Mouse (Mus musculus) gastrocnemius, postnatal 10 days (tissue): Measurements from ENCODE around the gene Fat3. TPM values are rescaled to one million over a fixed set of nuclear protein-coding genes. Genes with fewer than 3 reads are reported as not detected.

ENCODE experiments used
- DNase-seq: peaks from one replicate; pipeline ENCODE4 v3.0.0; 2021; ENCODE audit warnings: mixed read lengths
- total RNA-seq, 2 experiments: library from RNA; stranded (reverse); gene quantifications; 2 replicates each; pipeline ENCODE4 v1.2.3; 2021

Fat3 gene
- total RNA-seq, 2 experiments from 2014 or later: 2.5 to 4.5 TPM

GRCm38 (mm10) chr9:16024706-16025105, 476.4 kb downstream of the Fat3 start:
- DNase-seq: no peak

GRCm38 (mm10) chr9:16014115-16014514, 487.0 kb downstream of the Fat3 start:
- no peak for DNase-seq

GRCm38 (mm10) chr9:16011382-16011781, 489.7 kb downstream of the Fat3 start:
- no peak for DNase-seq

GRCm38 (mm10) chr9:16007516-16007915, 493.6 kb downstream of the Fat3 start:
- DNase-seq: no peak

- no peak for DNase-seq
These were observed 498.1 kb downstream of the Fat3 start for GRCm38 (mm10) chr9:16002991-16003390.

GRCm38 (mm10) chr9:15994762-15995161, 506.3 kb downstream of the Fat3 start:
- DNase-seq: no peak

- no peak for DNase-seq
These were observed 506.9 kb downstream of the Fat3 start for GRCm38 (mm10) chr9:15994177-15994576.

GRCm38 (mm10) chr9:15992158-15992846, 508.8 kb downstream of the Fat3 start:
- DNase-seq: no peak

GRCm38 (mm10) chr9:15978317-15978716, 522.8 kb downstream of the Fat3 start:
- no peak for DNase-seq

- DNase-seq: peak; percentile 32
These were observed 524.0 kb downstream of the Fat3 start for GRCm38 (mm10) chr9:15976959-15977663.

GRCm38 (mm10) chr9:15975999-15976398, 525.1 kb downstream of the Fat3 start:
- DNase-seq: no peak

- DNase-seq: no peak
These were observed 528.9 kb downstream of the Fat3 start for GRCm38 (mm10) chr9:15972201-15972600.

- DNase-seq: no peak
These were observed 529.7 kb downstream of the Fat3 start for GRCm38 (mm10) chr9:15971393-15971792.

GRCm38 (mm10) chr9:15964198-15964597, 536.9 kb downstream of the Fat3 start:
- no peak for DNase-seq

GRCm38 (mm10) chr9:15962886-15963285, 538.2 kb downstream of the Fat3 start:
- no peak for DNase-seq

- no peak for DNase-seq
These were observed 542.8 kb downstream of the Fat3 start for GRCm38 (mm10) chr9:15958224-15958787.

- DNase-seq: no peak
These were observed 543.3 kb downstream of the Fat3 start for GRCm38 (mm10) chr9:15957816-15958215.

GRCm38 (mm10) chr9:15955147-15955782, 545.8 kb downstream of the Fat3 start:
- DNase-seq: no peak

- DNase-seq: no peak
These were observed 546.8 kb downstream of the Fat3 start for GRCm38 (mm10) chr9:15954338-15954704.

- DNase-seq: peak; percentile 8
These were observed 547.3 kb downstream of the Fat3 start for GRCm38 (mm10) chr9:15953585-15954337.

- no peak for DNase-seq
These were observed 553.0 kb downstream of the Fat3 start for GRCm38 (mm10) chr9:15948086-15948485.

GRCm38 (mm10) chr9:15944182-15944581, 556.9 kb downstream of the Fat3 start:
- no peak for DNase-seq
